9 mouse cellular contexts compared by ENCODE assay signal in genomic region chr9:41272596-41272995, GRCm38 (mm10).
A peak's percentile ranks its signal among the peaks of the same experiment; 100 is the strongest.
DNase-seq lines count a peak whose midpoint lies in the region; ATAC-seq lines count a peak whose summit lies in the region.
"Had no signal": no experiment of that assay in that cellular context is flagged by ENCODE, and none has a peak within 500 bp of the region (broad histone marks: within the 10 kb centered on the region; RNA-seq: fewer than 3 reads in every experiment).

No protein-coding gene starts in this region.

- H3K27me3 ChIP-seq in heart, embryonic 11.5 days (ENCODE audit: control insufficient read depth, insufficient read depth, low read length), result no peaks in the 10 kb centered on the region
- no peaks in the 10 kb centered on the region for H3K27me3 ChIP-seq in limb, embryonic 13.5 days

- ATAC-seq in heart, embryonic 11.5 days (replicated peaks; ENCODE audit: insufficient number of reproducible peaks, low FRiP score, low TSS enrichment), result no peak
- ATAC-seq in limb, embryonic 13.5 days (ENCODE audit: low FRiP score, low read depth), result no peak
- ATAC-seq: activated CD4-positive, CD25-positive, alpha-beta regulatory T cell, adult 4 months had no signal

- no peaks in the 10 kb centered on the region for H3K36me3 ChIP-seq in heart, embryonic 11.5 days (ENCODE audit: control insufficient read depth, insufficient read depth, low read length)
- H3K36me3 ChIP-seq in limb, embryonic 13.5 days, result no peaks in the 10 kb centered on the region

- H3K4me3 ChIP-seq in heart, embryonic 11.5 days (ENCODE audit: low read depth, low read length), result peak overlapping the region; percentile 45; the same call in 1 of the 2 replicates
- peak overlapping the region; percentile 37 for H3K4me3 ChIP-seq in limb, embryonic 13.5 days

- H3K27ac ChIP-seq in heart, embryonic 11.5 days (ENCODE audit: low read depth, low read length), result 0 out of 2 replicates have a peak overlapping the region, but pooled peaks have one; percentile 46
- H3K27ac ChIP-seq in limb, embryonic 13.5 days, result peak overlapping the region; percentile 89

- no peak overlapping the region for H3K9ac ChIP-seq in heart, embryonic 11.5 days (ENCODE audit: low read depth, low read length)
- H3K9ac ChIP-seq in limb, embryonic 13.5 days, result peak overlapping the region; percentile 43; the same call in 1 of the 2 replicates

- peak overlapping the region; percentile 81 for H3K4me2 ChIP-seq in heart, embryonic 11.5 days
- peak overlapping the region; percentile 71 for H3K4me2 ChIP-seq in limb, embryonic 13.5 days (replicated peaks)

- no peaks in the 10 kb centered on the region; the same call in 1 of the 2 replicates for H3K4me1 ChIP-seq in heart, embryonic 11.5 days (ENCODE audit: control insufficient read depth, insufficient read depth, low read length)
- H3K4me1 ChIP-seq in limb, embryonic 13.5 days, result peaks cover 15% of the 10 kb centered on the region

- DNase-seq in adrenal gland, postnatal 14 days, result peak; percentile 10
- DNase-seq in adrenal gland, postnatal 4 days (ENCODE audit: low spot score in 2 of 2), result no peak
- peak; percentile 75 for DNase-seq in Muller cell, postnatal 12 days (ENCODE audit: inconsistent ontology term)
- DNase-seq in layer of hippocampus, postnatal 36 days, result no peak
- DNase-seq in thymus, postnatal 25 days, result no peak
- DNase-seq in cerebellum, adult 8-10 months, result no peak

- WGBS in heart, embryonic 11.5 days (ENCODE audit: insufficient replicate concordance), result 29% methylated on average over 6 of the region's 6 CpGs
- 12% methylated on average over 6 of the region's 6 CpGs for WGBS in limb, embryonic 13.5 days

- H3K9me3 ChIP-seq in heart, embryonic 11.5 days (replicated peaks; ENCODE audit: control insufficient read depth, low read length), result no peaks in the 10 kb centered on the region
- H3K9me3 ChIP-seq in limb, embryonic 13.5 days, result no peaks in the 10 kb centered on the region

Comparison
In these comparisons a context has a peak if more than half of its experiments do, and no peak if none do; other contexts are left out.
1. DNase-seq: peak in adrenal gland, postnatal 14 days (single experiment) and Muller cell, postnatal 12 days (single experiment); none in adrenal gland, postnatal 4 days (0 of 2), layer of hippocampus, postnatal 36 days (0 of 2), thymus, postnatal 25 days (single experiment) and cerebellum, adult 8-10 months (single experiment).